Mouse (Mus musculus) cerebellum, adult 2 months (tissue): ENCODE measurements around the gene Srp54c. TPM values are rescaled to one million over a fixed set of nuclear protein-coding genes. Genes with fewer than 3 reads are reported as not detected.

Experiments
- DNase-seq, 2 experiments: peaks; one replicate each; pipeline ENCODE4 v3.0.0; 2021
- H3K27ac ChIP-seq: fragments of 200-500 bp; 2 replicates; pipeline ENCODE4 v1.5.1; 2012; ENCODE audit warnings: low read length, control low read depth, inconsistent platforms; ENCODE audit not compliant: insufficient read depth
- H3K27me3 ChIP-seq: fragments of 200-500 bp; 2 replicates; pipeline ENCODE4 v1.6.1; 2012; ENCODE audit warnings: inconsistent platforms, mild to moderate bottlenecking, low read length, moderate library complexity; ENCODE audit not compliant: control insufficient read depth, insufficient read depth
- H3K4me1 ChIP-seq: fragments of 200-500 bp; 2 replicates; pipeline ENCODE4 v1.6.1; 2011; ENCODE audit warnings: low read length; ENCODE audit not compliant: control insufficient read depth, insufficient read depth
- H3K4me3 ChIP-seq: fragments of 200-500 bp; replicated peaks from 2 replicates; pipeline ENCODE3; 2011; ENCODE audit warnings: mild to moderate bottlenecking, low read depth, low read length, control low read depth; ENCODE audit not compliant: insufficient read depth
- CTCF ChIP-seq: fragments of 200-500 bp; IDR thresholded peaks from 2 replicates; pipeline ENCODE4 v1.5.1; 2011; ENCODE audit warnings: low read depth, mild to moderate bottlenecking, control low read depth, low read length, moderate library complexity, borderline replicate concordance; ENCODE audit not compliant: insufficient read depth
- POLR2A ChIP-seq: fragments of 200-500 bp; IDR thresholded peaks from 2 replicates; pipeline ENCODE4 v1.6.1; 2011; ENCODE audit warnings: low read length, control low read depth, borderline replicate concordance; ENCODE audit not compliant: insufficient read depth
- WGBS: fragments of 180-500 bp; shearing (Covaris S2); methylation state at CpG from one replicate; pipeline ENCODE4 v1.1.7; 2018; 5-methylcytosine and 5-hydroxymethylcytosine counted together
- polyA plus RNA-seq: library from polyadenylated mRNA; depleted of rRNA; stranded (reverse); fragments of >200 nt; gene quantifications from 2 replicates; pipeline ENCODE4 v1.2.3, GENCODE M21; 2012; rRNA removed

Gene Srp54c
- polyA plus RNA-seq, 1 experiment: 66.2 TPM

GRCm38 (mm10) chr12:55306371-55306770, 76.4 kb downstream of the Srp54c start:
- TF ChIP-seq CTCF (no peak), POLR2A (no peak)
- WGBS: 98% methylated on average over 4 of the region's 4 CpGs

GRCm38 (mm10) chr12:55307566-55307965, 77.6 kb downstream of the Srp54c start:
- Histone ChIP-seq H3K4me1 (no peaks in the 10 kb centered on the region), H3K4me3 (no peak overlapping the region), H3K27ac (no peak overlapping the region), H3K27me3 (no peaks in the 10 kb centered on the region)
- TF ChIP-seq CTCF: no peak
- TF ChIP-seq POLR2A: no peak
- 68% methylated on average over 6 of the region's 6 CpGs for WGBS
- no peak for DNase-seq

More at GRCm38 (mm10) chr12:55306371-55306770, 76.4 kb downstream of the Srp54c start:
- Histone ChIP-seq H3K4me1 (no peaks in the 10 kb centered on the region), H3K27me3 (no peaks in the 10 kb centered on the region), H3K27ac (no peak overlapping the region), H3K4me3 (no peak overlapping the region)
- no peak for DNase-seq

GRCm38 (mm10) chr12:55308731-55309130, 78.8 kb downstream of the Srp54c start:
- H3K4me1 ChIP-seq: no peaks in the 10 kb centered on the region
- no peaks in the 10 kb centered on the region for H3K27me3 ChIP-seq
- H3K27ac ChIP-seq: no peak overlapping the region
- H3K4me3 ChIP-seq: no peak overlapping the region
- DNase-seq: no peak
- TF ChIP-seq CTCF: no peak
- no peak for TF ChIP-seq POLR2A
- WGBS: 92% methylated on average over 9 of the region's 9 CpGs

- no peak overlapping the region for H3K4me3 ChIP-seq
- H3K27ac ChIP-seq: no peak overlapping the region
- no peaks in the 10 kb centered on the region for H3K27me3 ChIP-seq
- H3K4me1 ChIP-seq: no peaks in the 10 kb centered on the region
- TF ChIP-seq CTCF: no peak
- no peak for TF ChIP-seq POLR2A
- DNase-seq: no peak
- WGBS: 74% methylated on average over 8 of the region's 8 CpGs
Observed at GRCm38 (mm10) chr12:55309501-55309900, 79.5 kb downstream of the Srp54c start.

GRCm38 (mm10) chr12:55311841-55312240, 81.9 kb downstream of the Srp54c start:
- Histone ChIP-seq H3K4me3 (no peak overlapping the region), H3K27me3 (no peaks in the 10 kb centered on the region), H3K27ac (no peak overlapping the region), H3K4me1 (no peaks in the 10 kb centered on the region)
- DNase-seq: no peak
- TF ChIP-seq CTCF: no peak
- no peak for TF ChIP-seq POLR2A
- 82% methylated on average over 7 of the region's 7 CpGs for WGBS

Other genes with a start within 250 kb of the Srp54c start
- not detected in 2 replicates for gene Gm20403, start 243.6 kb upstream of the Srp54c start, polyA plus RNA-seq
- 0.55 and 0.62 TPM in 2 replicates for gene Baz1a, start 215.8 kb upstream of the Srp54c start, polyA plus RNA-seq
- 24.8 and 27.1 TPM in 2 replicates for gene 2700097O09Rik, start 150.1 kb upstream of the Srp54c start, polyA plus RNA-seq
- gene Srp54a, start 149.9 kb upstream of the Srp54c start, polyA plus RNA-seq: 70.1 and 79.4 TPM in 2 replicates
- 26.2 and 29.3 TPM in 2 replicates for gene Fam177a, start 105.7 kb upstream of the Srp54c start, polyA plus RNA-seq
- 33.3 and 43.6 TPM in 2 replicates for gene Srp54b, start 75.1 kb upstream of the Srp54c start, polyA plus RNA-seq
- gene 1700047I17Rik2, start 30.6 kb upstream of the Srp54c start, polyA plus RNA-seq: not detected in 2 replicates
- 5.7 and 6.5 TPM in 2 replicates for gene 1110008L16Rik, start 69.4 kb downstream of the Srp54c start, polyA plus RNA-seq
- 12.9 and 13.2 TPM in 2 replicates for gene Ppp2r3c, start 72.8 kb downstream of the Srp54c start, polyA plus RNA-seq
- gene Psma6, start 154.1 kb downstream of the Srp54c start, polyA plus RNA-seq: 147 TPM in 2 replicates